Mouse (Mus musculus) Muller cell, postnatal 12 days (primary cell): Measurements from ENCODE around the gene Tacc3.

ENCODE experiments used
- DNase-seq: peaks from one replicate; pipeline ENCODE4 v3.0.0-alpha.2; 2015; ENCODE audit errors: inconsistent ontology term

Tacc3 gene

GRCm38 (mm10) chr5:33722266-33723018 lies 64.5 kb downstream of the Tacc3 start:
- DNase-seq: no peak

DNA sequence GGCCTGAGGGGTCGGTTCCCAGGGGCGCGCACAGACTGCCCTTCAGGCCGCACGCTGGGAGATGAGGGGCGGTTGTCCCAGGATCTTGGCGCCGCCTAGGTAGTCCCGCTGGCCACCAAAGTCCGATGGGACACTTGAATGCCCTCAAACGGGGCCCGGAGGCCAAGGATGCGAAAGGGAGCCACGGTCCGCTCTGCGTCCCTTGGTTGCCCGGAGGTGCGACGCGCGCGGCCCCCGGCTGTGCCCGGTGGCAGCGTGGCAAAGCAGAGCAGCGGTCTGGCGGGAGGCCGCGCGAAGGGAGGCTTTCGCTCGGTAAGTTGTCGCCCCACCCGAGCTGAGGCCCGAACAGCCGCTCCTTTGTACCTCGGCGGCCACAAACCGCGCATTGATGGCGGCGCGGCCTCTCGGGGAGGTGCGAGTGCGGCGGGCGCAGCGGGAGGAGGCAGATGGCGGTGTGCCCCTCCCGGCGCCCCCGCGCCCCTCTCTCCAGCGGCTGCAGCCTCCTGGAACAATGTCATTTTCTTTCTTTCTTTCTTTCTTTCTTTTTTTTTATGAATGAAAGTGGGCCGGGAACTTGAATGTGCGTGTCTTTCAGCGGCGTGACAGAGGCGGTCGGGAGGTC lies 65.2 kb downstream of the Tacc3 start:
- DNase-seq: no peak

GRCm38 (mm10) chr5:33723641-33724465 lies 65.9 kb downstream of the Tacc3 start:
- DNase-seq: no peak

DNA sequence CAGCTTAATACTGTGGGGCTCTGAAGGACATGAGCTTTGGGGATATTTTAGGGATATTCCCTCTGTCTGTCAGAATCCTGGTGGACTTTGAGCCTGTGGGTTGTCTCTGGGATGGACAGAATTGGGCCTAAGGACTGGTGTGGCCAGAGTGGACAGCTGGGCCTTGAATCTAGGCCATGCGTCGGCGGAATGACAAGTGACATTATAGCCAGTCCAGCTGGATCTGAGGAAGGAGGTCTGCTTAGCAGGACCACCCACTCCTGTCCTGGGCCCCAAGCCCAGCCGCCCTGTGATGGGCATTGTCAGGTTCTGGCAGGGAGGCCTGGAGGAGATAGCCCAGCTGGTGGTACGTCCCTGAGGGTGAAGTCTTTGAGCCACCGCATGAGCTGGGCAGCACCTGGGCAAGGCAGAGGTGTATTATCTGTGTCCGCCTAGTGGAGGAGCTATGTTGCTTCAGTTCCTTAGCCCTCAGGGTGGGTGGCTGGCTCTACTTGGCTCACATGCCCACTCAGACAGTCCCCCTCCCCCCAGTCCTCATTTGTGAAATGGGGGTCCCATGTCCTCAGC lies 68.2 kb downstream of the Tacc3 start:
- no peak for DNase-seq

DNA sequence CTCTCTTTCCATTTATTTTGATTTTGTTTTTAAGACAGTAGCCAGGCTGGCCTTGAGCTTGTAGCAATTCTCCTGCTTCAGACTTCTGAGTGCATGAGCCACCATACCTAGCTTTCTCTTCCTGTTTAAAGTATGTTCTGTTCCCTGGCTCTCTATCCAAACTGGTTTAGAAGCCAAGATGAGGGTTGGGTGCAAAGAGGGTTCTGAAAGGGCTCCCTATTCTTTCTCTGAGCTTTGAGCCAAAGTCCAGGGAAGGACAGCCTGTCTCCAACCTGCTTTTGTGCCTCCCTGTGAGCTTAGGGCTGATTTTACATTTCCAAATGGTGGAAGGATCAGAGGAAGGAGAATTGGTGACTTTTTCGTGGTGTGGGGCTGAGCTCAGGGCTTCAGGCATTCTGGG lies 69.0 kb downstream of the Tacc3 start:
- no peak for DNase-seq
